7 mouse cellular contexts compared by ENCODE assay signal in genomic region chr14:13354154-13354553, GRCm38 (mm10).
A peak's percentile ranks its signal among the peaks of the same experiment; 100 is the strongest.
DNase-seq lines count a peak whose midpoint lies in the region; ATAC-seq and TF ChIP-seq lines count a peak whose summit lies in the region.

No protein-coding gene starts in this region.

- H3K9ac ChIP-seq in kidney, embryonic 14.5 days (ENCODE audit: low read depth, low read length) = no peak overlapping the region
- H3K9ac ChIP-seq in midbrain, postnatal 0 days (replicated peaks; ENCODE audit: low read length, poor library complexity, severe bottlenecking) = no peak overlapping the region

- no peak for ATAC-seq in G1E (ENCODE audit: extremely low read depth, insufficient number of reproducible peaks, low FRiP score, poor library complexity, severe bottlenecking)
- ATAC-seq in kidney, embryonic 14.5 days (ENCODE audit: low FRiP score, low TSS enrichment) = 0 out of 2 replicates have a peak, but pooled peaks have one; percentile 40
- no peak for ATAC-seq in midbrain, postnatal 0 days (ENCODE audit: low FRiP score)

- DNase-seq in left cerebral cortex, adult 18-20 months (ENCODE audit: low spot score in 2 of 2) = peak; percentile 12 to 22
- no peak for DNase-seq in left cerebral cortex, postnatal 36 days (ENCODE audit: low spot score in 2 of 2)
- no peak for DNase-seq in G1E (ENCODE audit: low spot score)
- peak; percentile 15 for DNase-seq in c-Kit-positive CD71-positive TER-119-negative erythroid progenitor cells, embryonic 14.5 days (ENCODE audit: low read depth)
- DNase-seq in midbrain, postnatal 0 days (ENCODE audit: low spot score) = peak; percentile 79
- DNase-seq in ovary, postnatal 10 days (ENCODE audit: low spot score) = no peak

- intact Hi-C loops in left cerebral cortex, postnatal 36 days (cut with DNase I) = no loop called here

- H3K36me3 ChIP-seq in G1E (replicated peaks) = no peaks in the 10 kb centered on the region
- H3K36me3 ChIP-seq in kidney, embryonic 14.5 days (ENCODE audit: control insufficient read depth, insufficient read depth, low read length) = no peaks in the 10 kb centered on the region
- no peaks in the 10 kb centered on the region for H3K36me3 ChIP-seq in midbrain, postnatal 0 days (ENCODE audit: insufficient read depth, low read length)

- no peaks in the 10 kb centered on the region for H3K27me3 ChIP-seq in G1E (ENCODE audit: insufficient read depth, low read length)
- H3K27me3 ChIP-seq in kidney, embryonic 14.5 days (ENCODE audit: control insufficient read depth, insufficient read depth, low read length) = no peaks in the 10 kb centered on the region
- H3K27me3 ChIP-seq in midbrain, postnatal 0 days (ENCODE audit: insufficient read depth, low read length) = no peaks in the 10 kb centered on the region

- H3K9me3 ChIP-seq in G1E (replicated peaks) = no peaks in the 10 kb centered on the region
- H3K9me3 ChIP-seq in kidney, embryonic 14.5 days (ENCODE audit: control insufficient read depth, low read length) = no peaks in the 10 kb centered on the region
- no peaks in the 10 kb centered on the region for H3K9me3 ChIP-seq in midbrain, postnatal 0 days (ENCODE audit: low read length)

- no peak overlapping the region for H3K27ac ChIP-seq in kidney, embryonic 14.5 days (ENCODE audit: low read depth, low read length)
- H3K27ac ChIP-seq in midbrain, postnatal 0 days (ENCODE audit: low read depth, low read length) = no peak overlapping the region

- H3K4me3 ChIP-seq in G1E (ENCODE audit: low read depth, low read length) = no peak overlapping the region
- no peak overlapping the region for H3K4me3 ChIP-seq in kidney, embryonic 14.5 days (ENCODE audit: low read length)
- no peak overlapping the region for H3K4me3 ChIP-seq in midbrain, postnatal 0 days (ENCODE audit: low read depth, low read length)

- no peaks in the 10 kb centered on the region for H3K4me1 ChIP-seq in G1E (ENCODE audit: insufficient read depth, low read depth, low read length)
- no peaks in the 10 kb centered on the region for H3K4me1 ChIP-seq in kidney, embryonic 14.5 days (ENCODE audit: control insufficient read depth, insufficient read depth, low read length)
- no peaks in the 10 kb centered on the region for H3K4me1 ChIP-seq in midbrain, postnatal 0 days (ENCODE audit: insufficient read depth, low read length)

- no peak overlapping the region for H3K4me2 ChIP-seq in kidney, embryonic 14.5 days (replicated peaks; ENCODE audit: low read depth, low read length)
- no peak overlapping the region for H3K4me2 ChIP-seq in midbrain, postnatal 0 days (ENCODE audit: low read depth, low read length, poor library complexity, severe bottlenecking)

- WGBS in kidney, embryonic 14.5 days = 31% methylated on average over 5 of the region's 5 CpGs
- WGBS in midbrain, postnatal 0 days = 33% methylated on average over 5 of the region's 5 CpGs

- TF ChIP-seq CTCF in G1E (IDR thresholded peaks at IDR 0.05; ENCODE audit: low read depth, low read length) = peak; percentile 10; the same call in 1 of the 2 replicates
- peak; percentile 91 for TF ChIP-seq CTCF in midbrain, postnatal 0 days (IDR thresholded peaks at IDR 0.05)

Comparison
In these comparisons a context has a peak if more than half of its experiments do, and no peak if none do; other contexts are left out.
1. DNase-seq: peak in left cerebral cortex, adult 18-20 months (2 of 2), c-Kit-positive CD71-positive TER-119-negative erythroid progenitor cells, embryonic 14.5 days (single experiment) and midbrain, postnatal 0 days (single experiment); none in left cerebral cortex, postnatal 36 days (0 of 2), G1E (single experiment) and ovary, postnatal 10 days (single experiment).